Mouse (Mus musculus): ENCODE results near the gene Rsph3a. TPM values are rescaled to one million over a fixed set of nuclear protein-coding genes. Genes with fewer than 3 reads are reported as not detected.

The Rsph3a gene
- polyA plus RNA-seq, 1 experiment, result not detected

GRCm38 (mm10) chr17:7905936-7906685 is 39.3 kb upstream of the Rsph3a start:
- TF ChIP-seq CTCF (IDR thresholded peaks at IDR 0.05; ENCODE audit: insufficient read depth, low read depth, low read length), result no peak
- no peak for TF ChIP-seq POLR2A (IDR thresholded peaks at IDR 0.05; ENCODE audit: insufficient read depth, low read depth, low read length)
- no peak overlapping the region for H3K4me3 ChIP-seq (ENCODE audit: insufficient read depth, low read depth, low read length)
- no peak overlapping the region for H3K27ac ChIP-seq (ENCODE audit: insufficient read depth, low read depth, low read length)
- WGBS, result 53% methylated on average over 4 of the region's 4 CpGs
- peaks cover 2% of the 10 kb centered on the region; the same call in 1 of the 2 replicates for H3K4me1 ChIP-seq (ENCODE audit: control insufficient read depth, insufficient read depth, low read length)

GRCm38 (mm10) chr17:7914596-7915227 is 30.7 kb upstream of the Rsph3a start:
- TF ChIP-seq POLR2A (IDR thresholded peaks at IDR 0.05; ENCODE audit: insufficient read depth, low read depth, low read length) (no peak), CTCF (IDR thresholded peaks at IDR 0.05; ENCODE audit: insufficient read depth, low read depth, low read length) (no peak)
- no peak overlapping the region for H3K4me3 ChIP-seq (ENCODE audit: insufficient read depth, low read depth, low read length)
- no peak overlapping the region for H3K27ac ChIP-seq (ENCODE audit: insufficient read depth, low read depth, low read length)
- no peaks in the 10 kb centered on the region for H3K4me1 ChIP-seq (ENCODE audit: control insufficient read depth, insufficient read depth, low read length)
- 69% methylated on average over 2 of the region's 2 CpGs for WGBS

- H3K4me3 ChIP-seq (ENCODE audit: insufficient read depth, low read depth, low read length), result no peak overlapping the region
- 86% methylated on average over 9 of the region's 9 CpGs for WGBS
- H3K27ac ChIP-seq (ENCODE audit: insufficient read depth, low read depth, low read length), result no peak overlapping the region
- TF ChIP-seq CTCF (IDR thresholded peaks at IDR 0.05; ENCODE audit: insufficient read depth, low read depth, low read length) (no peak), POLR2A (IDR thresholded peaks at IDR 0.05; ENCODE audit: insufficient read depth, low read depth, low read length) (no peak)
- H3K4me1 ChIP-seq (ENCODE audit: control insufficient read depth, insufficient read depth, low read length), result no peaks in the 10 kb centered on the region
Measured at GRCm38 (mm10) chr17:7915791-7916190, 29.6 kb upstream of the Rsph3a start.

GRCm38 (mm10) chr17:7916782-7917574 is 28.4 kb upstream of the Rsph3a start:
- TF ChIP-seq CTCF (IDR thresholded peaks at IDR 0.05; ENCODE audit: insufficient read depth, low read depth, low read length) (no peak), POLR2A (IDR thresholded peaks at IDR 0.05; ENCODE audit: insufficient read depth, low read depth, low read length) (no peak)
- WGBS, result 85% methylated on average over 12 of the region's 12 CpGs
- H3K27ac ChIP-seq (ENCODE audit: insufficient read depth, low read depth, low read length), result no peak overlapping the region
- no peaks in the 10 kb centered on the region for H3K4me1 ChIP-seq (ENCODE audit: control insufficient read depth, insufficient read depth, low read length)
- H3K4me3 ChIP-seq (ENCODE audit: insufficient read depth, low read depth, low read length), result no peak overlapping the region

- 78% methylated on average over 2 of the region's 2 CpGs for WGBS
Measured at GRCm38 (mm10) chr17:7918355-7918754, 27.1 kb upstream of the Rsph3a start.

GRCm38 (mm10) chr17:7919209-7919608 is 26.2 kb upstream of the Rsph3a start:
- no peak overlapping the region for H3K4me3 ChIP-seq (ENCODE audit: insufficient read depth, low read depth, low read length)
- WGBS, result 93% methylated on average over 2 of the region's 2 CpGs
- no peak overlapping the region for H3K27ac ChIP-seq (ENCODE audit: insufficient read depth, low read depth, low read length)
- no peaks in the 10 kb centered on the region for H3K4me1 ChIP-seq (ENCODE audit: control insufficient read depth, insufficient read depth, low read length)
- TF ChIP-seq POLR2A (IDR thresholded peaks at IDR 0.05; ENCODE audit: insufficient read depth, low read depth, low read length), result no peak
- no peak for TF ChIP-seq CTCF (IDR thresholded peaks at IDR 0.05; ENCODE audit: insufficient read depth, low read depth, low read length)

More at GRCm38 (mm10) chr17:7918355-7918754, 27.1 kb upstream of the Rsph3a start:
- Histone ChIP-seq H3K4me3 (ENCODE audit: insufficient read depth, low read depth, low read length) (no peak overlapping the region), H3K4me1 (ENCODE audit: control insufficient read depth, insufficient read depth, low read length) (no peaks in the 10 kb centered on the region), H3K27ac (ENCODE audit: insufficient read depth, low read depth, low read length) (no peak overlapping the region)
- TF ChIP-seq CTCF (IDR thresholded peaks at IDR 0.05; ENCODE audit: insufficient read depth, low read depth, low read length) (no peak), POLR2A (IDR thresholded peaks at IDR 0.05; ENCODE audit: insufficient read depth, low read depth, low read length) (no peak)

- 85% methylated on average over 5 of the region's 5 CpGs for WGBS
- TF ChIP-seq CTCF (IDR thresholded peaks at IDR 0.05; ENCODE audit: insufficient read depth, low read depth, low read length) (no peak), POLR2A (IDR thresholded peaks at IDR 0.05; ENCODE audit: insufficient read depth, low read depth, low read length) (no peak)
- H3K27ac ChIP-seq (ENCODE audit: insufficient read depth, low read depth, low read length), result no peak overlapping the region
- no peaks in the 10 kb centered on the region for H3K4me1 ChIP-seq (ENCODE audit: control insufficient read depth, insufficient read depth, low read length)
- no peak overlapping the region for H3K4me3 ChIP-seq (ENCODE audit: insufficient read depth, low read depth, low read length)
Measured at GRCm38 (mm10) chr17:7922564-7922963, 22.9 kb upstream of the Rsph3a start.

GRCm38 (mm10) chr17:7924185-7924725 is 21.2 kb upstream of the Rsph3a start:
- Histone ChIP-seq H3K4me3 (ENCODE audit: insufficient read depth, low read depth, low read length) (no peak overlapping the region), H3K4me1 (ENCODE audit: control insufficient read depth, insufficient read depth, low read length) (no peaks in the 10 kb centered on the region), H3K27ac (ENCODE audit: insufficient read depth, low read depth, low read length) (no peak overlapping the region)
- no peak for TF ChIP-seq CTCF (IDR thresholded peaks at IDR 0.05; ENCODE audit: insufficient read depth, low read depth, low read length)
- no peak for TF ChIP-seq POLR2A (IDR thresholded peaks at IDR 0.05; ENCODE audit: insufficient read depth, low read depth, low read length)
- WGBS, result 92% methylated on average over 13 of the region's 13 CpGs
